Mouse (Mus musculus): ENCODE measurements around the gene Ndn. TPM values are rescaled to one million over a fixed set of nuclear protein-coding genes. Genes with fewer than 3 reads are reported as not detected.

Gene Ndn
- polyA plus RNA-seq (2014; fragmentation: Illumina TruSeq; extraction: RNeasy Lipid Tissue Mini Kit (QIAGEN cat#74804); ENCODE audit: low read depth, low replicate concordance): 3.1 TPM

DNA sequence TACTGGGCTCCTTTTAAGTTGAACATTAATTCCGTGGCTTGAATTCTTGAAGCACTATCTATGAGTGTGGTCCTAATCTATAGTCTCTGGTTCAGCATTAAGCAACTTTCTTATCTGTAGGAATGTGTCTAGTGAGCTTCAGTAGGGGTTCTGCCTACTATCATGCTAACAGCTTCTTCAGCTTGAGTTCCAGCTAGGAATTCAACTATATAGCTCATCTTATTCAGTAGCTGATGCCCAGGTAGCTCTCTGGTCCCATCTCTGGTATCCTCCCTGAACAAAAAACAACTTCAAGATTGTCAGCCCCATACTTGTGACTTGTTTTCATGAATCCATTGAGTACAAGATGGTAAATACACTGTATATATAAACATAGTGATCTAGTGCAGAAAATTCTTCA lies at the start of gene Ndn:
Gene Ndn (plus strand): TSS at position 301 of the 400 bp plus-strand sequence.

DNA sequence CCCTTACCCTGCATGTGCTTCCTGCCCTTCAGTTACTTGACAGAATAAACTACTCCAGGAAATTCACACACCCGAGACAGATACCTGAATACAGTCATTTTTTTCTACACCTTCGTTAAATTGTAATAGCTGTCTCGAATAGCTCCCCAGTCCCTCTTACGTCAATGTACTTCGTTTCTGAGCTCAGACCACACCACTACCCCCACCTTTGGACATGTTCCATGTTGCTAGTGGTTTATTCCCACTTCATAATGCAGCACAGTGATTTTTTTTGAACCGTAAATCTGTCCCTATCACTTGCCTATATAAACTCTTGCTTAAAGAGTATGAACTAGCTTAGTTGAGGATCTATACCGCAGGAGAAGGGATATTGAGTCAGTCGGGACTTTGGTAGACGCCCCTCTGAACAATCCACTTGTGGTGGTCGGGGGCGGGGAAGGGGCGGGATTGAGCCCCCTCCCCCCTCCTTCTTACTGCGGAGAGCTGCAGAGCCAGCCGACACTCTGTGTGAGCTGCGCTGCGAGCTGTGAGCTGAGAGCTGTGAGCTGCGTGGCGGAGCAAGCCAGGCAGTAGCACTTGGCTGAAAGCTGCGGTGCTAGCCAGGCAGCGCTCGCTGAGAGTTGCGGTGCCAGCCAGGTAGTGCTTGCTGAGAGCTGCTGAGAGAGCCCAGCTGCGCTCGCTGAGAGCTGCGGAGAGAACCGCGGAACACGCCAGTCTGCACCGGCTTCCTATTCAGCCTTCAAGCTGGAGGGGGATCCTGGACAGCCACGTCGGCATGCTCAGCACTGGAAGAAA lies 30.3 kb downstream of the Ndn start, which contains the start of gene Magel2:
Gene Magel2 (plus strand): TSS at position 501 of the 795 bp plus-strand sequence.

Other genes with a start within 250 kb of the Ndn start
- not detected for gene Magel2, start 30.4 kb downstream of the Ndn start, polyA plus RNA-seq (2014; fragmentation: Illumina TruSeq; extraction: RNeasy Lipid Tissue Mini Kit (QIAGEN cat#74804); ENCODE audit: low read depth, low replicate concordance)
- gene Mkrn3, start 73.6 kb downstream of the Ndn start, polyA plus RNA-seq (2014; fragmentation: Illumina TruSeq; extraction: RNeasy Lipid Tissue Mini Kit (QIAGEN cat#74804); ENCODE audit: low read depth, low replicate concordance): 0.66 TPM
- gene Peg12, start 117.9 kb downstream of the Ndn start, polyA plus RNA-seq (2014; fragmentation: Illumina TruSeq; extraction: RNeasy Lipid Tissue Mini Kit (QIAGEN cat#74804); ENCODE audit: low read depth, low replicate concordance): 0.22 TPM